Mouse (Mus musculus): ENCODE data around the gene Ckap2.

DNA sequence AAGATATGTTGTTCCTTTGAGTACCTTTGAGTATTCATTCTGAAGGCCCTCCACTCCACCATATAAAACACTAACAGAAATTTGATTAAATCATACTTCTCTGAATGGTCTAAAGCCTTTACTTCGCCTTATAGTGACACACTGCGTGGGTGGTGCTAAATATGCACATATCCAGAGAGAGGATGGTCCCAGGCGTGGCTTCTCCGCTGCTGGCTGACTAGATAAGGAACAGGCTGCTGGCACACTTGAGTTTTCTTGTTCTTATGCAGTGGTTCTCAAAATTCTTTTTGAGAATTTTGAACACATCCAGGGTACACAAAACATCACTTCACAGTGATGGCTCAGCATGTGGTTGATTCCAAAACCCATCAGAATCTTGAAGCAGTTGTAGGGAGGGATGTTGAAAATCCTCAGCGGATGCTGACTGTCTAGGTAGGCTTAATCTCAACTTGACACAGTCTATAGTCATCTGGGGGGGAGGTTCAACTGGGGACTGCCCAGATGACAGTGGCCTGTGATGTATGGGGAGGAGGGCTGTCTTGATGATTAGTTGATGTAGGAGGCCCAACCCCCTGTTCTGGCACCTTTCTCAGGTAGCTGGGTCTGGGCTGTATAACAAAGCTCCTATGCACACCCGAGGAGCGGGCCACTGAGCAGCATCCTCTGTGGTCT is 51.4 kb downstream of the Ckap2 start:
- TF ChIP-seq CTCF (IDR thresholded peaks at IDR 0.05; ENCODE audit: low read depth, low read length) (no peak), POLR2AphosphoS5 (IDR thresholded peaks at IDR 0.05; ENCODE audit: insufficient replicate concordance, low read depth, low read length) (no peak), GATA1 (IDR thresholded peaks at IDR 0.05; ENCODE audit: borderline replicate concordance, low read length) (no peak)
